Mouse (Mus musculus) brain, embryonic 14.5 days (tissue): ENCODE measurements at regions not wholly inside any gene's neighbourhood (a gene's known extent, or its start where the extent isn't known, plus 50 kb on each side); places are given as distances from the start of the nearest gene placed in this dataset.

ENCODE experiments used
- CTCF ChIP-seq: fragments of 200-500 bp; IDR thresholded peaks from 2 replicates; pipeline ENCODE4 v1.5.1; 2012; ENCODE audit warnings: inconsistent platforms, mild to moderate bottlenecking, moderate library complexity, borderline replicate concordance; ENCODE audit not compliant: insufficient read depth, insufficient read length; ENCODE audit errors: extremely low read depth
- POLR2A ChIP-seq: fragments of 200-500 bp; IDR thresholded peaks from 2 replicates; pipeline ENCODE4 v1.6.1; 2012; ENCODE audit warnings: mild to moderate bottlenecking, inconsistent platforms, borderline replicate concordance; ENCODE audit not compliant: poor library complexity, insufficient read depth, insufficient read length, severe bottlenecking; ENCODE audit errors: extremely low read depth

DNA sequence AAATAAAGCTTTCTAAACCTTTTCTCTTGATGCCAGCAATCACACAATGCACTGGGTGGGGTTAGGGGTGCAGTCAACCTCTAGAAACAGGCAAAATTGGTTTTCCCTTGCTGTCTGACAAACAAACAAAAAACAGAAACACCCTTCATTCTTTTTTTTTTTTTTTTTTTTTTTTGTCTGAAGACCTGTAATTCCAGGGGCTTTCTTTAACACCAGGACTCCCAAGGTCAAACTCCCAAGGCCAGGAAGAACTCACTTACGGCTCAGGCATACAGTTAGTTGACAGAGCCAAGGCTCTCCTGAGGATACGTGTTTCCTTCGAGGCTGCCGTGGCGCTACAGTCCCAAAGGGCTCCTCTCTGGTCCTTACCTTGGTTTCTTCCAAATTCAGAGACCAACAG, 71.7 kb downstream of the Tmco5 start:
- TF ChIP-seq CTCF (no peak), POLR2A (no peak)
